Mouse (Mus musculus) stomach, postnatal 0 days (tissue): ENCODE results near the gene Tnfaip6. TPM values are rescaled to one million over a fixed set of nuclear protein-coding genes. Genes with fewer than 3 reads are reported as not detected.

Experiments
- ATAC-seq: fragments of 200-750 bp; cut with Nextera tagmentation; 2 replicates; pipeline ENCODE4 v1.8.0; 2017; ENCODE audit not compliant: low FRiP score, low TSS enrichment
- DNase-seq: peaks from one replicate; pipeline ENCODE4 v3.0.0-alpha.2; 2016; ENCODE audit warnings: low spot score
- H3K27ac ChIP-seq: fragments of 300-500 bp; sonication (generic); replicated peaks from 2 replicates; pipeline ENCODE4 v1.5.1; 2014; ENCODE audit warnings: mild to moderate bottlenecking, control low read depth
- H3K27me3 ChIP-seq: fragments of 300-500 bp; sonication (generic); 2 replicates; pipeline ENCODE4 v1.6.1; 2014; ENCODE audit warnings: low read length; ENCODE audit not compliant: control insufficient read depth, insufficient read depth
- H3K36me3 ChIP-seq: fragments of 300-500 bp; sonication (generic); 2 replicates; pipeline ENCODE4 v1.6.1; 2014; ENCODE audit warnings: low read length, mixed read lengths; ENCODE audit not compliant: control insufficient read depth, insufficient read depth
- H3K4me1 ChIP-seq: fragments of 300-500 bp; sonication (generic); replicated peaks from 2 replicates; pipeline ENCODE4 v1.6.1; 2014; ENCODE audit warnings: antibody characterized with exemption; ENCODE audit not compliant: control insufficient read depth, insufficient read depth
- H3K4me2 ChIP-seq: fragments of 300-500 bp; sonication (generic); replicated peaks from 2 replicates; pipeline ENCODE4 v1.6.1; 2014; ENCODE audit warnings: low read depth, mild to moderate bottlenecking, control low read depth, moderate library complexity
- H3K4me3 ChIP-seq: fragments of 300-500 bp; sonication (generic); 2 replicates; pipeline ENCODE4 v1.5.1; 2014; ENCODE audit warnings: low read depth, low read length, control low read depth
- H3K9ac ChIP-seq: fragments of 300-500 bp; sonication (generic); 2 replicates; pipeline ENCODE4 v1.6.1; 2014; ENCODE audit warnings: mild to moderate bottlenecking, low read length, control low read depth, mixed read lengths
- H3K9me3 ChIP-seq: fragments of 300-500 bp; sonication (generic); 2 replicates; pipeline ENCODE4 v1.6.1; 2016; ENCODE audit warnings: low read length; ENCODE audit not compliant: control insufficient read depth
- CTCF ChIP-seq: IDR thresholded peaks from 2 replicates; pipeline ENCODE4 v1.5.1; 2016; ENCODE audit warnings: antibody characterized with exemption, low read depth, mild to moderate bottlenecking, moderate library complexity
- EP300 ChIP-seq: optimal IDR thresholded peaks from 2 replicates; pipeline ENCODE3; 2016; ENCODE audit warnings: antibody characterized with exemption
- WGBS: fragments of 180-500 bp; shearing (Covaris S2); extraction: QIAGEN DNeasy Blood & Tissue Kit; methylation state at CpG from one replicate; pipeline ENCODE4 v1.1.7; 2014; 5-methylcytosine and 5-hydroxymethylcytosine counted together
- polyA plus RNA-seq: library from polyadenylated mRNA; unstranded; fragments of >200 nt; fragmentation: Nextera tagmentation; extraction: Ambion mirVana; gene quantifications from 2 replicates; pipeline ENCODE4 v1.2.1, GENCODE M21; 2015

The Tnfaip6 gene
- polyA plus RNA-seq, 1 experiment from 2014 or later, result 4.8 TPM

- no peak for ATAC-seq
- Histone ChIP-seq H3K4me3 (no peak overlapping the region), H3K36me3 (no peaks in the 10 kb centered on the region), H3K27ac (no peak overlapping the region; the same call in 1 of the 2 replicates), H3K4me1 (no peaks in the 10 kb centered on the region), H3K27me3 (no peaks in the 10 kb centered on the region), H3K9ac (no peak overlapping the region), H3K9me3 (no peaks in the 10 kb centered on the region), H3K4me2 (no peak overlapping the region; the same call in 1 of the 2 replicates)
- TF ChIP-seq EP300, result no peak
- TF ChIP-seq CTCF, result no peak
- WGBS, result 47% methylated on average over 13 of the region's 13 CpGs
- peak; percentile 15 for DNase-seq
These were observed 33.6 kb downstream of the Tnfaip6 start for GRCm38 (mm10) chr2:52071241-52071991.

- Histone ChIP-seq H3K36me3 (no peaks in the 10 kb centered on the region), H3K27me3 (no peaks in the 10 kb centered on the region), H3K4me1 (no peaks in the 10 kb centered on the region), H3K4me2 (peak overlapping the region; percentile 73), H3K4me3 (peak overlapping the region; percentile 99), H3K9ac (peak overlapping the region; percentile 95), H3K27ac (peak overlapping the region; percentile 91), H3K9me3 (no peaks in the 10 kb centered on the region)
- ATAC-seq (peak; percentile 25; the same call in 1 of the 2 replicates), DNase-seq (no peak)
- no peak for TF ChIP-seq EP300
- no peak for TF ChIP-seq CTCF
- WGBS, result 9% methylated on average over 10 of the region's 10 CpGs
These were observed 34.3 kb downstream of the Tnfaip6 start for GRCm38 (mm10) chr2:52072065-52072490.

GRCm38 (mm10) chr2:52072491-52073140 is 34.8 kb downstream of the Tnfaip6 start, which contains the start of gene Rif1:
Gene Rif1 (plus strand): TSS chr2:52072832.
- H3K9ac ChIP-seq, result peak within 1 kb of the TSS; percentile 95
- peak; percentile 94 for DNase-seq
- no peaks in the 10 kb centered on the region for H3K27me3 ChIP-seq
- WGBS, result under 1% methylated on average over 50 of the region's 72 CpGs
- peak within 1 kb of the TSS; percentile 91 for H3K27ac ChIP-seq
- H3K4me2 ChIP-seq, result peak within 1 kb of the TSS; percentile 73
- H3K4me3 ChIP-seq, result peak within 1 kb of the TSS; percentile 99
- TF ChIP-seq EP300 (no peak), CTCF (0 out of 2 replicates have a peak, but pooled peaks have one; percentile 18)
- no peaks in the 10 kb centered on the region for H3K9me3 ChIP-seq
- ATAC-seq, result peak; percentile 96
- no peaks in the 10 kb centered on the region for H3K4me1 ChIP-seq
- H3K36me3 ChIP-seq, result no peaks in the 10 kb centered on the region

DNA sequence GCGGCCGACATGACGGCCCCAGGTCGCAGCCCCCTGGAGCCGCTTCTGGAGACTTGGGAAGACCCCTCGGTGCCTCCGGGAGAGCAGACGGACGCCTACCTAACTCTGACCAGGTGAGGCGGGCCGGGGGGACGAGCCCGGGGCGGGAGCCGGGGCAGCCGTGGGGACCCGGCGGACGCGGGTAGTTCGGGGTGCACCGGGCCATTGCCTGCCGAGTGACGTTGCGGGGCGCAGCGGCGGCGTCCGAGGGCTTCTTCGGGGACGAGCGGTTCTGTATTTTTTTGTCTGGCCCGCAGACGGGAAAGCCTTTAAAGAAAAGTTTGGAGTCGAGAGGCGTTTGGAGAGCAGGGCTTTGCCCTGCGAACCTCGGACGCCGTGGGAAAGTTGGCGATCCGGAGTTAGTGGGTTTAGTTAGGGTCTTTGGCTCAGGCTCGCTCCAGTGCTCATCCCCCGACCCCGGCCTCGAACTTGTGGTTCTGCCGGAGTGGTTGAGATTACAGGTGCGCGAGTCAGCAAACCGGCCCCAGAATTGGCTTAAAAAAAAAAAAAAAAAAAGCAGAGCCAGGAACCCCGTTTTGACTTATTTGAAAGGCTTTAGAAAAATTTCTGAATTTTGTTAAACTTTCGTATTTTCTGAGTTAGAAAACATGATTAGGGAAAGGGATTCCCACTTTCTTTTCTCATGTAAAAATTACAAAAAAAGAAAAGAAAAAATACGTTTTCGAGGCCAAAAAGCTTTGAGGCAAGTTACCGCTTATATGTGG is 35.5 kb downstream of the Tnfaip6 start:
- no peak for DNase-seq
- TF ChIP-seq CTCF (no peak), EP300 (no peak)
- ATAC-seq, result no peak; the same call in 1 of the 2 replicates
- Histone ChIP-seq H3K4me2 (peak overlapping the region; percentile 73), H3K27ac (peak overlapping the region; percentile 91), H3K36me3 (no peaks in the 10 kb centered on the region), H3K4me1 (no peaks in the 10 kb centered on the region), H3K4me3 (peak overlapping the region; percentile 99), H3K27me3 (no peaks in the 10 kb centered on the region), H3K9me3 (no peaks in the 10 kb centered on the region), H3K9ac (peak overlapping the region; percentile 95)
- WGBS, result 1% methylated on average over 55 of the region's 56 CpGs

DNA sequence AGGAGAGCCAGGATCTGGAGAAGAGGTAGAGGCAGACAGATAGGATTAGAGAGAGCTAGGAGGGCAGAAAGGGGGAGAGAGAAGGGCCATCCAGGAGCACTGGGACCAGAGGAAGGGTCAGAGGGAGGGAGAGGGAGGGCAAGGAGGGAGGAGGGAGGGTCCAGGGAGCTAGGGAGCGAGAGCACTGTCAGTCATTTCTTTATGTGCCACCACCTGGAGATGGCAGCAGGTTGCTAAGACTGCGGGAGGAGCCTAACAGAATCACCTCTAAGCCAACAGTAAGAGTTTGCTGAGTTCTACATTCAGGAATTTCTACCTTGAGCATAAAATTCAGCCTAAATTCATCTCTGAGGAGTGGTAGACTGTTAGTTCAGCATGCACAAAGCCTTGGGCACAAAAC is 40.9 kb downstream of the Tnfaip6 start:
- ATAC-seq, result no peak
- no peaks in the 10 kb centered on the region for H3K9me3 ChIP-seq
- no peaks in the 10 kb centered on the region for H3K4me1 ChIP-seq
- TF ChIP-seq CTCF (no peak), EP300 (no peak)
- no peak overlapping the region for H3K4me3 ChIP-seq
- no peaks in the 10 kb centered on the region for H3K27me3 ChIP-seq
- no peak overlapping the region for H3K4me2 ChIP-seq
- H3K27ac ChIP-seq, result no peak overlapping the region
- no peak overlapping the region for H3K9ac ChIP-seq
- no peaks in the 10 kb centered on the region for H3K36me3 ChIP-seq
- 77% methylated on average over 2 of the region's 2 CpGs for WGBS
- no peak for DNase-seq
